Mouse (Mus musculus) kidney, adult 11 months (tissue): ENCODE results near the gene Tmem163.

Experiments used
- DNase-seq: peaks from one replicate; pipeline ENCODE4 v3.0.0; 2022

The Tmem163 gene

GRCm38 (mm10) chr1:127555822-127556485 is 123.4 kb downstream of the Tmem163 start:
- no peak for DNase-seq

GRCm38 (mm10) chr1:127548078-127548477 is 131.3 kb downstream of the Tmem163 start:
- no peak for DNase-seq

GRCm38 (mm10) chr1:127542756-127543155 is 136.6 kb downstream of the Tmem163 start:
- DNase-seq, result no peak

- DNase-seq, result no peak
Observed at GRCm38 (mm10) chr1:127541931-127542330, 137.4 kb downstream of the Tmem163 start.

GRCm38 (mm10) chr1:127541522-127541921 is 137.8 kb downstream of the Tmem163 start:
- DNase-seq, result no peak

- DNase-seq, result no peak
Observed at GRCm38 (mm10) chr1:127537204-127538038, 141.9 kb downstream of the Tmem163 start.

GRCm38 (mm10) chr1:127536448-127536847 is 142.9 kb downstream of the Tmem163 start:
- no peak for DNase-seq

GRCm38 (mm10) chr1:127531723-127532122 is 147.6 kb downstream of the Tmem163 start:
- DNase-seq, result no peak

- DNase-seq, result no peak
Observed at GRCm38 (mm10) chr1:127530849-127531580, 148.3 kb downstream of the Tmem163 start.

GRCm38 (mm10) chr1:127523364-127523763 is 156.0 kb downstream of the Tmem163 start:
- DNase-seq, result no peak

GRCm38 (mm10) chr1:127514888-127515287 is 164.5 kb downstream of the Tmem163 start:
- no peak for DNase-seq

- no peak for DNase-seq
Observed at GRCm38 (mm10) chr1:127514479-127514878, 164.9 kb downstream of the Tmem163 start.

- no peak for DNase-seq
Observed at GRCm38 (mm10) chr1:127513664-127514063, 165.7 kb downstream of the Tmem163 start.

- no peak for DNase-seq
Observed at GRCm38 (mm10) chr1:127513140-127513539, 166.2 kb downstream of the Tmem163 start.

- no peak for DNase-seq
Observed at GRCm38 (mm10) chr1:127512709-127513108, 166.6 kb downstream of the Tmem163 start.

GRCm38 (mm10) chr1:127511362-127511761 is 168.0 kb downstream of the Tmem163 start:
- no peak for DNase-seq

- no peak for DNase-seq
Observed at GRCm38 (mm10) chr1:127508921-127509320, 170.4 kb downstream of the Tmem163 start.

GRCm38 (mm10) chr1:127508067-127508739 is 171.1 kb downstream of the Tmem163 start:
- DNase-seq, result no peak

GRCm38 (mm10) chr1:127507042-127507650 is 172.2 kb downstream of the Tmem163 start:
- no peak for DNase-seq

- DNase-seq, result no peak
Observed at GRCm38 (mm10) chr1:127500701-127501100, 178.6 kb downstream of the Tmem163 start.

GRCm38 (mm10) chr1:127500219-127500618 is 179.1 kb downstream of the Tmem163 start:
- peak; percentile 28 for DNase-seq

GRCm38 (mm10) chr1:127498746-127499145 is 180.6 kb downstream of the Tmem163 start:
- DNase-seq, result no peak
